In genomic region chr5:128733955-128734354, GRCm38 (mm10) we compare ENCODE assay signal across 9 mouse cellular contexts. TPM values are rescaled to one million over a fixed set of nuclear protein-coding genes. Genes with fewer than 3 reads are reported as not detected.
A peak's percentile ranks its signal among the peaks of the same experiment; 100 is the strongest.
DNase-seq lines count a peak whose midpoint lies in the region; ATAC-seq and TF ChIP-seq lines count a peak whose summit lies in the region.
"Had no signal": no experiment of that assay in that cellular context is flagged by ENCODE, and none has a peak within 500 bp of the region (broad histone marks: within the 10 kb centered on the region; RNA-seq: fewer than 3 reads in every experiment).

No protein-coding gene starts in this region.

- H3K4me2 ChIP-seq in liver, embryonic 12.5 days, result no peak overlapping the region
- H3K4me2 ChIP-seq in kidney, embryonic 16.5 days (replicated peaks; ENCODE audit: low read depth, low read length), result no peak overlapping the region
- H3K4me2 ChIP-seq in lung, embryonic 14.5 days, result no peak overlapping the region

- no peaks in the 10 kb centered on the region for H3K27me3 ChIP-seq in liver, adult 2 months (ENCODE audit: control insufficient read depth, insufficient read depth, low read length)
- 0 out of 2 replicates have a peak, but pooled peaks cover 6% of the 10 kb centered on the region for H3K27me3 ChIP-seq in liver, embryonic 12.5 days (replicated peaks)
- H3K27me3 ChIP-seq in kidney, embryonic 16.5 days (ENCODE audit: insufficient read depth, low read length), result no peaks in the 10 kb centered on the region
- H3K27me3 ChIP-seq in lung, embryonic 14.5 days (ENCODE audit: insufficient read depth, low read length), result no peaks in the 10 kb centered on the region

- TF ChIP-seq POLR2A in liver, adult 2 months (IDR thresholded peaks at IDR 0.05; ENCODE audit: extremely low read depth, insufficient read depth, low read length), result no peak

- H3K36me3 ChIP-seq in liver, adult 2 months (ENCODE audit: control insufficient read depth, insufficient read depth, low read length), result no peaks in the 10 kb centered on the region
- H3K36me3 ChIP-seq in liver, embryonic 12.5 days, result no peaks in the 10 kb centered on the region
- no peaks in the 10 kb centered on the region for H3K36me3 ChIP-seq in kidney, embryonic 16.5 days (ENCODE audit: insufficient read depth, low read length)
- no peaks in the 10 kb centered on the region for H3K36me3 ChIP-seq in lung, embryonic 14.5 days (ENCODE audit: insufficient read depth)

- H3K79me2 ChIP-seq in liver, adult 2 months (ENCODE audit: control insufficient read depth, insufficient read depth, low read length), result no peaks in the 10 kb centered on the region

- ATAC-seq in liver, embryonic 12.5 days, result no peak
- ATAC-seq in kidney, embryonic 16.5 days (ENCODE audit: low FRiP score, low TSS enrichment), result peak; percentile 46; the same call in 1 of the 2 replicates
- peak; percentile 49; the same call in 1 of the 2 replicates for ATAC-seq in lung, embryonic 14.5 days (ENCODE audit: insufficient read depth)

- no peak overlapping the region for H3K9ac ChIP-seq in liver, adult 2 months (ENCODE audit: low read depth, low read length)
- H3K9ac ChIP-seq in liver, embryonic 12.5 days, result no peak overlapping the region
- H3K9ac ChIP-seq in kidney, embryonic 16.5 days (replicated peaks; ENCODE audit: low read length), result no peak overlapping the region
- H3K9ac ChIP-seq in lung, embryonic 14.5 days, result no peak overlapping the region

- no peak overlapping the region for H3K27ac ChIP-seq in liver, adult 2 months (replicated peaks; ENCODE audit: insufficient read depth, low read depth, low read length)
- no peak overlapping the region for H3K27ac ChIP-seq in liver, embryonic 12.5 days
- H3K27ac ChIP-seq in kidney, embryonic 16.5 days (ENCODE audit: low read length), result no peak overlapping the region
- no peak overlapping the region for H3K27ac ChIP-seq in lung, embryonic 14.5 days (ENCODE audit: low read depth)

- TF ChIP-seq CTCF in liver, adult 2 months (IDR thresholded peaks at IDR 0.05; ENCODE audit: low read depth, low read length), result peak; percentile 73
- TF ChIP-seq CTCF in lung, embryonic 14.5 days (IDR thresholded peaks at IDR 0.05; ENCODE audit: low read depth), result peak; percentile 93

- peak; percentile 24 for DNase-seq in liver, adult 2 months (ENCODE audit: extremely low read depth, low read depth, low spot score)
- DNase-seq in adrenal gland, adult 18-20 months (ENCODE audit: low spot score in 2 of 2), result peak; percentile 20 to 31
- peak; percentile 77 for DNase-seq in embryo, embryonic 11 days
- DNase-seq in lung, embryonic 14.5 days, result peak; percentile 88
- DNase-seq in right cerebral cortex, adult 18-20 months, result peak; percentile 67
- no peak for DNase-seq in spleen, adult 12 weeks (ENCODE audit: low spot score)

- no peaks in the 10 kb centered on the region for H3K9me3 ChIP-seq in liver, embryonic 12.5 days (replicated peaks)
- no peaks in the 10 kb centered on the region for H3K9me3 ChIP-seq in kidney, embryonic 16.5 days (ENCODE audit: low read length)
- H3K9me3 ChIP-seq in lung, embryonic 14.5 days (ENCODE audit: low read depth, low read length), result no peaks in the 10 kb centered on the region

- no peak overlapping the region for H3K4me3 ChIP-seq in liver, adult 2 months (ENCODE audit: insufficient read depth, low read depth, low read length)
- no peak overlapping the region for H3K4me3 ChIP-seq in liver, embryonic 12.5 days
- no peak overlapping the region for H3K4me3 ChIP-seq in kidney, embryonic 16.5 days (ENCODE audit: low read length)
- no peak overlapping the region for H3K4me3 ChIP-seq in lung, embryonic 14.5 days (ENCODE audit: low read depth, low read length)

- 3% methylated on average over 6 of the region's 6 CpGs for WGBS in liver, adult 2 months
- 2% methylated on average over 6 of the region's 6 CpGs for WGBS in liver, embryonic 12.5 days (ENCODE audit: insufficient replicate concordance)
- 3% methylated on average over 6 of the region's 6 CpGs for WGBS in kidney, embryonic 16.5 days
- 3% methylated on average over 6 of the region's 6 CpGs for WGBS in lung, embryonic 14.5 days

- H3K4me1 ChIP-seq in liver, adult 2 months (ENCODE audit: control insufficient read depth, insufficient read depth, low read length), result no peaks in the 10 kb centered on the region
- H3K4me1 ChIP-seq in liver, embryonic 12.5 days, result no peaks in the 10 kb centered on the region
- H3K4me1 ChIP-seq in kidney, embryonic 16.5 days (ENCODE audit: insufficient read depth, low read length), result no peaks in the 10 kb centered on the region
- no peaks in the 10 kb centered on the region for H3K4me1 ChIP-seq in lung, embryonic 14.5 days (ENCODE audit: insufficient read depth)

RNA-seq across cellular contexts. Expression of gene Piwil1, which starts 31.6 kb away (rescaled TPM):
- not detected in 2 replicates for total RNA-seq in liver, adult 2 months (2014; rRNA removed)
- polyA plus RNA-seq in liver, adult 2 months (2012; rRNA removed), result not detected in 2 replicates
- polyA plus RNA-seq in liver, embryonic 12.5 days (2016; fragmentation: Nextera tagmentation; extraction: Ambion mirVana), result not detected in 2 replicates
- not detected for total RNA-seq in adrenal gland, adult 18-20 months (2021)
- 0.05 TPM in 1 of 2 replicates, not detected in the other for polyA plus RNA-seq in kidney, embryonic 16.5 days (2015; fragmentation: Nextera tagmentation; extraction: Ambion mirVana)
- polyA plus RNA-seq in lung, embryonic 14.5 days (2014; fragmentation: Nextera tagmentation; extraction: Ambion mirVana), result not detected in 2 replicates
- total RNA-seq: neutrophil, adult 5-6 weeks had no signal
